Mouse (Mus musculus): ENCODE measurements around the gene Slc36a2. TPM values are rescaled to one million over a fixed set of nuclear protein-coding genes. Genes with fewer than 3 reads are reported as not detected.

Gene Slc36a2
- polyA plus RNA-seq, 1 experiment from 2014 or later, result 0.71 TPM

- WGBS, result 68% methylated on average over 6 of the region's 6 CpGs
- H3K27ac ChIP-seq (replicated peaks), result no peak overlapping the region
- H3K4me3 ChIP-seq, result no peak overlapping the region
- no peaks in the 10 kb centered on the region for H3K4me1 ChIP-seq (replicated peaks)
- H3K4me2 ChIP-seq, result no peak overlapping the region
- no peak for ATAC-seq (ENCODE audit: low FRiP score, low read depth)
- no peaks in the 10 kb centered on the region for H3K36me3 ChIP-seq
- no peaks in the 10 kb centered on the region for H3K27me3 ChIP-seq
- H3K9me3 ChIP-seq, result no peaks in the 10 kb centered on the region
- H3K9ac ChIP-seq, result no peak overlapping the region
Observed at GRCm38 (mm10) chr11:55147423-55147822, 37.5 kb downstream of the Slc36a2 start.

- Histone ChIP-seq H3K27ac (replicated peaks) (no peak overlapping the region), H3K36me3 (no peaks in the 10 kb centered on the region), H3K4me3 (no peak overlapping the region), H3K9me3 (no peaks in the 10 kb centered on the region), H3K4me1 (replicated peaks) (no peaks in the 10 kb centered on the region), H3K27me3 (no peaks in the 10 kb centered on the region), H3K4me2 (no peak overlapping the region), H3K9ac (no peak overlapping the region)
- no peak for ATAC-seq (ENCODE audit: low FRiP score, low read depth)
- WGBS, result 57% methylated on average over 1 of the region's 1 CpGs
Observed at GRCm38 (mm10) chr11:55146855-55147254, 38.0 kb downstream of the Slc36a2 start.

GRCm38 (mm10) chr11:55144011-55144410 is 40.9 kb downstream of the Slc36a2 start:
- H3K4me1 ChIP-seq (replicated peaks), result no peaks in the 10 kb centered on the region
- no peak overlapping the region for H3K27ac ChIP-seq (replicated peaks)
- WGBS, result 82% methylated on average over 5 of the region's 5 CpGs
- no peaks in the 10 kb centered on the region for H3K36me3 ChIP-seq
- H3K9me3 ChIP-seq, result no peaks in the 10 kb centered on the region
- no peak overlapping the region for H3K4me3 ChIP-seq
- H3K27me3 ChIP-seq, result no peaks in the 10 kb centered on the region
- ATAC-seq (ENCODE audit: low FRiP score, low read depth), result no peak
- no peak overlapping the region for H3K9ac ChIP-seq
- no peak overlapping the region for H3K4me2 ChIP-seq

- no peak overlapping the region for H3K4me3 ChIP-seq
- 82% methylated on average over 4 of the region's 4 CpGs for WGBS
- H3K9ac ChIP-seq, result no peak overlapping the region
- H3K36me3 ChIP-seq, result no peaks in the 10 kb centered on the region
- no peaks in the 10 kb centered on the region for H3K4me1 ChIP-seq (replicated peaks)
- no peak overlapping the region for H3K4me2 ChIP-seq
- H3K27ac ChIP-seq (replicated peaks), result no peak overlapping the region
- no peaks in the 10 kb centered on the region for H3K9me3 ChIP-seq
- H3K27me3 ChIP-seq, result no peaks in the 10 kb centered on the region
- no peak for ATAC-seq (ENCODE audit: low FRiP score, low read depth)
Observed at GRCm38 (mm10) chr11:55141502-55141901, 43.4 kb downstream of the Slc36a2 start.

- no peak overlapping the region for H3K9ac ChIP-seq
- H3K36me3 ChIP-seq, result no peaks in the 10 kb centered on the region
- no peaks in the 10 kb centered on the region for H3K27me3 ChIP-seq
- H3K4me3 ChIP-seq, result no peak overlapping the region
- H3K4me1 ChIP-seq (replicated peaks), result no peaks in the 10 kb centered on the region
- no peak for ATAC-seq (ENCODE audit: low FRiP score, low read depth)
- no peak overlapping the region for H3K4me2 ChIP-seq
- H3K9me3 ChIP-seq, result no peaks in the 10 kb centered on the region
- no peak overlapping the region for H3K27ac ChIP-seq (replicated peaks)
Observed at GRCm38 (mm10) chr11:55137646-55138045, 47.2 kb downstream of the Slc36a2 start.

GRCm38 (mm10) chr11:55136770-55137547 is 47.9 kb downstream of the Slc36a2 start:
- no peaks in the 10 kb centered on the region for H3K27me3 ChIP-seq
- H3K9ac ChIP-seq, result no peak overlapping the region
- H3K9me3 ChIP-seq, result no peaks in the 10 kb centered on the region
- ATAC-seq (ENCODE audit: low FRiP score, low read depth), result no peak
- H3K4me3 ChIP-seq, result no peak overlapping the region
- no peaks in the 10 kb centered on the region for H3K36me3 ChIP-seq
- no peaks in the 10 kb centered on the region for H3K4me1 ChIP-seq (replicated peaks)
- WGBS, result 84% methylated on average over 15 of the region's 15 CpGs
- H3K4me2 ChIP-seq, result no peak overlapping the region
- H3K27ac ChIP-seq (replicated peaks), result no peak overlapping the region

- Histone ChIP-seq H3K9ac (no peak overlapping the region), H3K36me3 (no peaks in the 10 kb centered on the region), H3K27ac (replicated peaks) (no peak overlapping the region), H3K27me3 (no peaks in the 10 kb centered on the region), H3K4me2 (no peak overlapping the region), H3K4me1 (replicated peaks) (no peaks in the 10 kb centered on the region), H3K4me3 (no peak overlapping the region), H3K9me3 (no peaks in the 10 kb centered on the region)
- ATAC-seq (ENCODE audit: low FRiP score, low read depth), result no peak
- WGBS, result 96% methylated on average over 5 of the region's 5 CpGs
Observed at GRCm38 (mm10) chr11:55134871-55135270, 50.0 kb downstream of the Slc36a2 start.

- H3K9ac ChIP-seq, result no peak overlapping the region
- no peaks in the 10 kb centered on the region for H3K36me3 ChIP-seq
- no peaks in the 10 kb centered on the region for H3K9me3 ChIP-seq
- ATAC-seq (ENCODE audit: low FRiP score, low read depth), result no peak
- no peak overlapping the region for H3K27ac ChIP-seq (replicated peaks)
- H3K4me2 ChIP-seq, result no peak overlapping the region
- 86% methylated on average over 1 of the region's 1 CpGs for WGBS
- no peaks in the 10 kb centered on the region for H3K4me1 ChIP-seq (replicated peaks)
- H3K4me3 ChIP-seq, result no peak overlapping the region
- no peaks in the 10 kb centered on the region for H3K27me3 ChIP-seq
Observed at GRCm38 (mm10) chr11:55134407-55134806, 50.5 kb downstream of the Slc36a2 start.

- no peak overlapping the region for H3K4me2 ChIP-seq
- no peaks in the 10 kb centered on the region for H3K4me1 ChIP-seq (replicated peaks)
- H3K27ac ChIP-seq (replicated peaks), result no peak overlapping the region
- H3K4me3 ChIP-seq, result no peak overlapping the region
- ATAC-seq (ENCODE audit: low FRiP score, low read depth), result no peak
- H3K9ac ChIP-seq, result no peak overlapping the region
- no peaks in the 10 kb centered on the region for H3K36me3 ChIP-seq
- no peaks in the 10 kb centered on the region for H3K27me3 ChIP-seq
- WGBS, result 97% methylated on average over 1 of the region's 1 CpGs
- H3K9me3 ChIP-seq, result no peaks in the 10 kb centered on the region
Observed at GRCm38 (mm10) chr11:55133204-55133603, 51.7 kb downstream of the Slc36a2 start.

- H3K4me2 ChIP-seq, result no peak overlapping the region
- no peak overlapping the region for H3K9ac ChIP-seq
- H3K4me3 ChIP-seq, result no peak overlapping the region
- H3K27me3 ChIP-seq, result no peaks in the 10 kb centered on the region
- H3K36me3 ChIP-seq, result no peaks in the 10 kb centered on the region
- ATAC-seq (ENCODE audit: low FRiP score, low read depth), result no peak
- no peaks in the 10 kb centered on the region for H3K4me1 ChIP-seq (replicated peaks)
- H3K9me3 ChIP-seq, result no peaks in the 10 kb centered on the region
- no peak overlapping the region for H3K27ac ChIP-seq (replicated peaks)
- whole genome bisulfite sequencing, result 88% methylated on average over 1 of the region's 1 CpGs
Observed at GRCm38 (mm10) chr11:55131946-55132345, 52.9 kb downstream of the Slc36a2 start.

GRCm38 (mm10) chr11:55131077-55131742 is 53.7 kb downstream of the Slc36a2 start:
- no peak for ATAC-seq (ENCODE audit: low FRiP score, low read depth)
- Histone ChIP-seq H3K27me3 (no peaks in the 10 kb centered on the region), H3K4me1 (replicated peaks) (no peaks in the 10 kb centered on the region), H3K9ac (no peak overlapping the region), H3K4me3 (no peak overlapping the region), H3K9me3 (no peaks in the 10 kb centered on the region), H3K4me2 (no peak overlapping the region), H3K36me3 (no peaks in the 10 kb centered on the region), H3K27ac (replicated peaks) (no peak overlapping the region)
- WGBS, result 91% methylated on average over 11 of the region's 11 CpGs

GRCm38 (mm10) chr11:55128411-55128810 is 56.5 kb downstream of the Slc36a2 start:
- no peak for ATAC-seq (ENCODE audit: low FRiP score, low read depth)
- H3K9me3 ChIP-seq, result no peaks in the 10 kb centered on the region

More at GRCm38 (mm10) chr11:55128411-55128810, 56.5 kb downstream of the Slc36a2 start:
- no peak overlapping the region for H3K9ac ChIP-seq
- H3K4me3 ChIP-seq, result no peak overlapping the region
- H3K27ac ChIP-seq (replicated peaks), result no peak overlapping the region
- H3K27me3 ChIP-seq, result no peaks in the 10 kb centered on the region
- H3K36me3 ChIP-seq, result no peaks in the 10 kb centered on the region
- no peaks in the 10 kb centered on the region for H3K4me1 ChIP-seq (replicated peaks)
- WGBS, result 73% methylated on average over 3 of the region's 3 CpGs
- no peak overlapping the region for H3K4me2 ChIP-seq

Data from hindbrain, embryonic 15.5 days (tissue).